ENCODE assay signal across 14 mouse cellular contexts in the genomic region with DNA sequence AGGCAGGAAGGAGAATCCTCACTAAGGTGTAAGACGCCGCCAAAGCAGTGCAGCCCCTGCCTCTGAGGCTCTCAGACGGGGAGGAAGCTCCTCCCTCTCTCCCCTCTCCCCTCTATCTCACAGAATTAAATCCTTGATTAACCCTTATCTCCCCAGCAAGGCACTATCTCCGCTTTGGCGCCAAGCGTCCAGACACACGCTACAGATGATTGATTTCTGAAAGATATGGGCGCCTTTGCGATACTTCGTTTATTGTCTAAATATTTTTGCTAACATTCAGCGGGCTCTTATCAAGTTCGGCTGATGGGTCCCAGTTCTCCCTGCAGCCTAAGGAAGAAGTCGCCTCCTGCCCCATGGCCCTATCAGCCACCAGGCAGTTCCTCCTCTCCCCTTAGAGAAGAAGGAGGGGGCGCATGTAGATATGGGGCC. TPM values are rescaled to one million over a fixed set of nuclear protein-coding genes. Genes with fewer than 3 reads are reported as not detected.
DNase-seq lines count a peak whose midpoint lies in the region; ATAC-seq and TF ChIP-seq lines count a peak whose summit lies in the region.
"Had no signal": no experiment of that assay in that cellular context is flagged by ENCODE, and none has a peak within 500 bp of the region (broad histone marks: within the 10 kb centered on the region; RNA-seq: fewer than 3 reads in every experiment).

No protein-coding gene starts in this region.

- intact Hi-C loops in left cerebral cortex, postnatal 4 days (cut with DNase I): no loop called here

- H3K9ac ChIP-seq in lung, embryonic 14.5 days: peak overlapping the region; percentile 13; the same call in 1 of the 2 replicates
- no peak overlapping the region for H3K9ac ChIP-seq in forebrain, embryonic 13.5 days
- H3K9ac ChIP-seq in intestine, embryonic 15.5 days: 0 out of 2 replicates have a peak overlapping the region, but pooled peaks have one; percentile 30
- peak overlapping the region; percentile 47; the same call in 1 of the 2 replicates for H3K9ac ChIP-seq in midbrain, embryonic 16.5 days (ENCODE audit: low read depth, low read length)

- no peak for ATAC-seq in lung, embryonic 14.5 days (ENCODE audit: insufficient read depth)
- no peak for ATAC-seq in forebrain, embryonic 13.5 days
- no peak for ATAC-seq in intestine, embryonic 15.5 days
- no peak for ATAC-seq in midbrain, embryonic 16.5 days

- H3K4me3 ChIP-seq in lung, embryonic 14.5 days (ENCODE audit: low read depth, low read length): no peak overlapping the region
- no peak overlapping the region for H3K4me3 ChIP-seq in forebrain, embryonic 13.5 days
- peak overlapping the region; percentile 4; the same call in 1 of the 2 replicates for H3K4me3 ChIP-seq in intestine, embryonic 15.5 days (replicated peaks)
- H3K4me3 ChIP-seq in midbrain, embryonic 16.5 days (ENCODE audit: low read depth, low read length): no peak overlapping the region
- H3K4me3 ChIP-seq: left cerebral cortex, adult 2 months had no signal

- DNase-seq in lung, embryonic 14.5 days: peak; percentile 42
- DNase-seq in lung, postnatal 14 days: no peak
- DNase-seq in right cerebral cortex, postnatal 4 days: no peak
- no peak for DNase-seq in left cerebral cortex, postnatal 4 days
- DNase-seq in layer of hippocampus, adult 9-10 months (ENCODE audit: low spot score): no peak
- DNase-seq: adrenal gland, postnatal 14 days; kidney, adult 18-20 months had no signal

- H3K9me3 ChIP-seq in lung, embryonic 14.5 days (ENCODE audit: low read depth, low read length): no peaks in the 10 kb centered on the region
- no peaks in the 10 kb centered on the region for H3K9me3 ChIP-seq in forebrain, embryonic 13.5 days (replicated peaks)
- H3K9me3 ChIP-seq in intestine, embryonic 15.5 days: no peaks in the 10 kb centered on the region
- H3K9me3 ChIP-seq in midbrain, embryonic 16.5 days (replicated peaks; ENCODE audit: control insufficient read depth, low read length, poor library complexity, severe bottlenecking): no peaks in the 10 kb centered on the region
- H3K9me3 ChIP-seq: G1E had no signal

- WGBS in lung, embryonic 14.5 days: 17% methylated on average over 14 of the region's 14 CpGs
- 12% methylated on average over 14 of the region's 14 CpGs for WGBS in forebrain, embryonic 13.5 days
- 21% methylated on average over 14 of the region's 14 CpGs for WGBS in intestine, embryonic 15.5 days
- WGBS in midbrain, embryonic 16.5 days: 16% methylated on average over 14 of the region's 14 CpGs

- H3K4me2 ChIP-seq in lung, embryonic 14.5 days: peak overlapping the region; percentile 42
- peak overlapping the region; percentile 30 for H3K4me2 ChIP-seq in forebrain, embryonic 13.5 days
- H3K4me2 ChIP-seq in intestine, embryonic 15.5 days (replicated peaks): peak overlapping the region; percentile 41
- peak overlapping the region; percentile 3 for H3K4me2 ChIP-seq in midbrain, embryonic 16.5 days (ENCODE audit: low read length)

- no peak for TF ChIP-seq CTCF in lung, embryonic 14.5 days (IDR thresholded peaks at IDR 0.05; ENCODE audit: low read depth)

- H3K27me3 ChIP-seq in lung, embryonic 14.5 days (ENCODE audit: insufficient read depth, low read length): no peaks in the 10 kb centered on the region
- H3K27me3 ChIP-seq in forebrain, embryonic 13.5 days: 0 out of 2 replicates have a peak, but pooled peaks cover 4% of the 10 kb centered on the region
- H3K27me3 ChIP-seq in intestine, embryonic 15.5 days (replicated peaks): no peaks in the 10 kb centered on the region; the same call in 1 of the 2 replicates
- H3K27me3 ChIP-seq in midbrain, embryonic 16.5 days (ENCODE audit: control insufficient read depth, insufficient read depth, low read depth, low read length): no peaks in the 10 kb centered on the region

- H3K4me1 ChIP-seq in lung, embryonic 14.5 days (ENCODE audit: insufficient read depth): peaks cover 41% of the 10 kb centered on the region
- peaks cover 17% of the 10 kb centered on the region for H3K4me1 ChIP-seq in forebrain, embryonic 13.5 days
- peaks cover 77% of the 10 kb centered on the region for H3K4me1 ChIP-seq in intestine, embryonic 15.5 days (replicated peaks)
- peaks cover 12% of the 10 kb centered on the region for H3K4me1 ChIP-seq in midbrain, embryonic 16.5 days (ENCODE audit: control insufficient read depth, insufficient read depth, low read length)

- H3K27ac ChIP-seq in lung, embryonic 14.5 days (ENCODE audit: low read depth): 0 out of 2 replicates have a peak overlapping the region, but pooled peaks have one; percentile 30
- no peak overlapping the region for H3K27ac ChIP-seq in forebrain, embryonic 13.5 days
- 0 out of 2 replicates have a peak overlapping the region, but pooled peaks have one; percentile 17 for H3K27ac ChIP-seq in intestine, embryonic 15.5 days
- H3K27ac ChIP-seq in midbrain, embryonic 16.5 days (ENCODE audit: low read length): no peak overlapping the region
- H3K27ac ChIP-seq: left cerebral cortex, adult 2 months; macrophage had no signal

- H3K36me3 ChIP-seq in lung, embryonic 14.5 days (ENCODE audit: insufficient read depth): 0 out of 2 replicates have a peak, but pooled peaks cover 3% of the 10 kb centered on the region
- H3K36me3 ChIP-seq in forebrain, embryonic 13.5 days (ENCODE audit: poor library complexity, severe bottlenecking): no peaks in the 10 kb centered on the region
- H3K36me3 ChIP-seq in intestine, embryonic 15.5 days: no peaks in the 10 kb centered on the region; the same call in 1 of the 2 replicates
- H3K36me3 ChIP-seq in midbrain, embryonic 16.5 days (ENCODE audit: control insufficient read depth, insufficient read depth, low read length): no peaks in the 10 kb centered on the region

RNA-seq across cellular contexts. Expression of a gene that starts 34.4 kb away (rescaled TPM):
- not detected in 2 replicates for polyA plus RNA-seq in lung, embryonic 14.5 days (2014; fragmentation: Nextera tagmentation; extraction: Ambion mirVana)
- polyA plus RNA-seq in forebrain, embryonic 13.5 days (2015; fragmentation: Nextera tagmentation; extraction: Ambion mirVana): not detected in 2 replicates
- not detected in 2 replicates for polyA plus RNA-seq in intestine, embryonic 15.5 days (2015; fragmentation: Nextera tagmentation; extraction: Ambion mirVana)
- polyA plus RNA-seq in midbrain, embryonic 16.5 days (2015; fragmentation: Nextera tagmentation; extraction: Ambion mirVana): 0.26 TPM in 1 of 2 replicates, not detected in the other
- 1 to 10 TPM in 1 of 2 experiments, under 1 TPM in 1; 0.66 to 1.3 TPM for total RNA-seq in left cerebral cortex, postnatal 4 days (2021)
- total RNA-seq: adrenal gland, postnatal 14 days; common myeloid progenitor, adult 5-6 weeks; G1E had no signal
- polyA plus RNA-seq: G1E, macrophage had no signal

RNA-seq across cellular contexts. Expression of a gene that starts 44.2 kb away (rescaled TPM):
- polyA plus RNA-seq in lung, embryonic 14.5 days (2014; fragmentation: Nextera tagmentation; extraction: Ambion mirVana): 2.7 and 2.9 TPM in 2 replicates
- 0.48 and 0.49 TPM in 2 replicates for polyA plus RNA-seq in forebrain, embryonic 13.5 days (2015; fragmentation: Nextera tagmentation; extraction: Ambion mirVana)
- polyA plus RNA-seq in intestine, embryonic 15.5 days (2015; fragmentation: Nextera tagmentation; extraction: Ambion mirVana): 4.9 and 5.2 TPM in 2 replicates
- 0.77 and 1.2 TPM in 2 replicates for polyA plus RNA-seq in midbrain, embryonic 16.5 days (2015; fragmentation: Nextera tagmentation; extraction: Ambion mirVana)
- 10 to 100 TPM in 1 of 2 experiments, 1 to 10 TPM in 1; 8.6 to 12.2 TPM for total RNA-seq in left cerebral cortex, postnatal 4 days (2021)

RNA-seq across cellular contexts. Expression of a gene that starts 50.3 kb away (rescaled TPM):
- 42.4 and 44.3 TPM in 2 replicates for polyA plus RNA-seq in lung, embryonic 14.5 days (2014; fragmentation: Nextera tagmentation; extraction: Ambion mirVana)
- polyA plus RNA-seq in forebrain, embryonic 13.5 days (2015; fragmentation: Nextera tagmentation; extraction: Ambion mirVana): 47.4 and 52.2 TPM in 2 replicates
- polyA plus RNA-seq in intestine, embryonic 15.5 days (2015; fragmentation: Nextera tagmentation; extraction: Ambion mirVana): 53.9 and 54.0 TPM in 2 replicates
- 30.8 and 37.7 TPM in 2 replicates for polyA plus RNA-seq in midbrain, embryonic 16.5 days (2015; fragmentation: Nextera tagmentation; extraction: Ambion mirVana)
- total RNA-seq in left cerebral cortex, postnatal 4 days (2021): 10 to 100 TPM; 47.9 to 49.3 TPM

Comparison
In these comparisons a context has a peak if more than half of its experiments do, and no peak if none do; other contexts are left out.
1. H3K27ac ChIP-seq: peak in lung, embryonic 14.5 days (single experiment) and intestine, embryonic 15.5 days (single experiment); none in forebrain, embryonic 13.5 days (single experiment) and midbrain, embryonic 16.5 days (single experiment).
2. Peak in every context shown above with its lines, with median percentiles within 50 percentile points of each other: H3K4me2 ChIP-seq.